Mouse (Mus musculus) heart, embryonic 16.5 days (tissue): ENCODE results near the gene Paqr8. TPM values are rescaled to one million over a fixed set of nuclear protein-coding genes. Genes with fewer than 3 reads are reported as not detected.
"Not testable (repeated sequence)": the region's sequence is repeated elsewhere in the genome, so short reads cannot be mapped to it uniquely, and the experiment has no call there.

Source experiments
- ATAC-seq: fragments of 200-750 bp; cut with Nextera tagmentation; replicated peaks from 2 replicates; pipeline ENCODE4 v1.8.0; 2017; ENCODE audit warnings: moderate number of reproducible peaks; ENCODE audit not compliant: insufficient read depth, low FRiP score; ENCODE audit errors: extremely low read depth
- H3K27ac ChIP-seq: fragments of 300-500 bp; sonication (generic); 2 replicates; pipeline ENCODE4 v1.5.1; 2014; ENCODE audit warnings: mild to moderate bottlenecking, low read length, control low read depth, moderate library complexity
- H3K27me3 ChIP-seq: fragments of 300-500 bp; sonication (generic); 2 replicates; pipeline ENCODE4 v1.6.1; 2014; ENCODE audit warnings: low read length, mixed read lengths; ENCODE audit not compliant: control insufficient read depth, insufficient read depth
- H3K36me3 ChIP-seq: fragments of 300-500 bp; sonication (generic); 2 replicates; pipeline ENCODE4 v1.6.1; 2014; ENCODE audit not compliant: control insufficient read depth, insufficient read depth
- H3K4me1 ChIP-seq: fragments of 300-500 bp; sonication (generic); 2 replicates; pipeline ENCODE4 v1.6.1; 2014; ENCODE audit warnings: low read length, mixed read lengths; ENCODE audit not compliant: control insufficient read depth, insufficient read depth
- H3K4me2 ChIP-seq: fragments of 300-500 bp; sonication (generic); 2 replicates; pipeline ENCODE4 v1.6.1; 2014; ENCODE audit warnings: low read depth, mild to moderate bottlenecking, control low read depth, low read length
- H3K4me3 ChIP-seq: fragments of 300-500 bp; sonication (generic); 2 replicates; pipeline ENCODE4 v1.5.1; 2014; ENCODE audit warnings: mild to moderate bottlenecking, control low read depth, low read length
- H3K9ac ChIP-seq: fragments of 300-500 bp; sonication (generic); 2 replicates; pipeline ENCODE4 v1.6.1; 2014; ENCODE audit warnings: low read length, control low read depth
- H3K9me3 ChIP-seq: fragments of 300-500 bp; sonication (generic); replicated peaks from 2 replicates; pipeline ENCODE4 v1.6.1; 2016; ENCODE audit warnings: low read length; ENCODE audit not compliant: control insufficient read depth
- WGBS: fragments of 180-500 bp; shearing (Covaris S2); extraction: QIAGEN DNeasy Blood & Tissue Kit; methylation state at CpG from one replicate; pipeline ENCODE4 v1.1.7; 2014; 5-methylcytosine and 5-hydroxymethylcytosine counted together
- polyA plus RNA-seq: library from polyadenylated mRNA; unstranded; fragments of >200 nt; fragmentation: Nextera tagmentation; extraction: Ambion mirVana; gene quantifications from 2 replicates; pipeline ENCODE4 v1.2.1, GENCODE M21; 2015

Gene Paqr8
- polyA plus RNA-seq, 1 experiment from 2014 or later: 2.0 TPM

DNA sequence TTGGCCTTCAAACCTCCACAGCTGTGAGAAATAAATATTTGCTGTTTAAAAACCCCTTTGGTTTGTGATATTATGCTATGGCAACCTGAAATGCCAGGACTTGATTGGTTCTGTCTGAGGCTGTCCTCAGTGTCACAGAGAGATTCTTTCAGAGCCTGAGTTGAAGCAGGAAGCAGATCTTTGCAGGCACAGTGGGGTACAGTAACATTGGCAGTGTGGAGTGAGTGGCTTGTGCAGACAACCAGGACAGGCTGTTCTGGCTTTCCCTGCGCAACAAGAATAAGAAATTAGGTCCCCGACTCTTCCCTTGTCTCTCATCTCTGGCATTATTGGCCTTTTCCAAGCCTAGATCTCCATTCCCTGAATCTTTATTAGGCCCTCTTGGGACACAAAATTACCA is 29.3 kb downstream of the Paqr8 start:
- H3K36me3 ChIP-seq: no peaks in the 10 kb centered on the region
- H3K9ac ChIP-seq: no peak overlapping the region
- no peaks in the 10 kb centered on the region for H3K9me3 ChIP-seq
- no peaks in the 10 kb centered on the region for H3K27me3 ChIP-seq
- H3K4me3 ChIP-seq: no peak overlapping the region
- no peak overlapping the region for H3K4me2 ChIP-seq
- ATAC-seq: no peak
- 89% methylated on average over 2 of the region's 2 CpGs for WGBS
- H3K27ac ChIP-seq: no peak overlapping the region
- H3K4me1 ChIP-seq: peaks cover 10% of the 10 kb centered on the region

DNA sequence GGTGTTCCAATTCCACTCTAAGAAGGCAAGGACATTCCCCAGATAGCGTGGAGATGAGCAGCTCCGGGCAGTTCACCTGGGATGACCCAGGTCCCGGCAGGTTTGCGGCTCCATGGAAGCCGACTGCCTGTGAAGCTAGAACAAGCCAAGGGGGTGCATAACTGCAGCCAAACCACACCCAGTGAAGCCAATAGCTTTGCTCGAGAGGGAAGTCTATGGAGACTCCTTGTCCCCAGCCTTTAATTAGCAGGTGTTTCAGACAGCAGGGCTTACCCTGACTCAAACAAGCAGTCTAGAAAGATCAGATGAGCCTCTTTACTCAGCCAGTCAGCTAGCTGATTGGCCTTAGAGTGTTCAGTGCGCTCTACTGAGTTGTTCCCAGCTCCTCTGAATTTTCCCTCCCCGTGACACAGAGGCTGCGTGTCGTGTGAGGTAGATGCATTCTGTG is 30.7 kb downstream of the Paqr8 start:
- Histone ChIP-seq H3K4me3 (no peak overlapping the region), H3K27ac (no peak overlapping the region), H3K9me3 (no peaks in the 10 kb centered on the region), H3K27me3 (no peaks in the 10 kb centered on the region), H3K36me3 (no peaks in the 10 kb centered on the region), H3K9ac (no peak overlapping the region), H3K4me2 (no peak overlapping the region), H3K4me1 (peaks cover 10% of the 10 kb centered on the region)
- 75% methylated on average over 10 of the region's 10 CpGs for WGBS
- no peak for ATAC-seq

DNA sequence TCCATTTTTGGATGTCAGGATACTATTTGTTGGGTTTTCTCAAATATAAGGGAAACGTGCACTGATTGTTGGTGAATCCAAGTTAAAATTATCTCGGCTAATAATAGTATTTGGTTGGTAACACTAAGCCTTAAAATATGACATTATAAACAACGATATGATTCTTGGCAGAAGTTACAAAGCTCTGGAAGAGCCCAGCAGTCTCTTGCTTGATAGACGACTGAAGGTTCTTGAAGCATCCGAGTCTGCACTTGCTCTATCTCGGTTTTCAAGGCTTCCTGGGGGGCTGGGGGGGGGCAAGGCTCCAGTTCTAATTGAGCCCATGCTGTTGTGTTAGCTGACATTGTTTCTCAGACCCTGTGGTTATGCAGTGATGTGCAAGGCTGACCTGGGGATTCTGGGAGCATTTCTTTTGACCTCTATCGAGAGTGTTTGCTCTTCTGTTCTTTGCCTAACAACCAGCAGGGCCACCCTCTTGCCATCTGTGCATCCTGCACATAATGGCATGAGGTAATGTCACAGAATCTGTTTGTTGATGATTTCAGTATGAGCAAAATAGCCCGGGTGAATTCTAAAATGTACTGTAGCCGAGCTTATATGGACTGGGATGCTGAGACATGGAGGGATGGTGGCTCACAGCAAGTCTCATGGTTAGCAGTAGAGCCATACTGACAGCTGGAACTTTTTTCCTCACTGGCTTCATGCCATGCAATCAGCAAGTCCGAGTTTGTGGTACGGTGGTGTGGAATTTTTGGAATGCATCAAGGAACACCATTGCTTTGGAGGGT is 32.4 kb downstream of the Paqr8 start:
- 0 out of 2 replicates have a peak overlapping the region, but pooled peaks have one; percentile 5 for H3K27ac ChIP-seq
- peaks cover 10% of the 10 kb centered on the region for H3K4me1 ChIP-seq
- H3K36me3 ChIP-seq: no peaks in the 10 kb centered on the region
- ATAC-seq: peak; percentile 14; the same call in 1 of the 2 replicates
- H3K9ac ChIP-seq: no peak overlapping the region
- no peak overlapping the region for H3K4me3 ChIP-seq
- H3K27me3 ChIP-seq: no peaks in the 10 kb centered on the region
- H3K9me3 ChIP-seq: no peaks in the 10 kb centered on the region
- 27% methylated on average over 11 of the region's 11 CpGs for WGBS
- H3K4me2 ChIP-seq: peak overlapping the region; percentile 33

DNA sequence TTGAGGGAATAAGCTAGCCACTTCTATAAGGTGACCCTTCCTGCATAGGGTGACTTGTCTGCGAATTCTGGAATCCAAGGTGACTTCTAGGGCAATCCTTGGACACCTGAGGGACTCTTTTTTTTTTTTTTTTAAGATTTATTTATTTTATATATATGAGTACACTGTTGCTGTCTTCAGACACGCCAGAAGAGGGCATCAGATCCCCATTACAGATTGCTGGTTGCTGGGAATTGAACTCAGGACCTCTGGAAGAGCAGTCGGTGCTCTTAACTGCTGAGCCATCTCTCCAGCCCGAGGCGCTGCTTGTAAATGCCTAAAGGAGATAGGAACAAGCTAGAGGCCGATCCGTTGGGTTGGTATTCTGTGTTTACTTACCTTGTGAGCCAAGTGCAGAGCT is 34.9 kb downstream of the Paqr8 start:
- not testable (repeated sequence) for H3K4me1 ChIP-seq, H3K4me2 ChIP-seq, H3K9me3 ChIP-seq, ATAC-seq, H3K9ac ChIP-seq, H3K4me3 ChIP-seq, H3K27ac ChIP-seq, H3K27me3 ChIP-seq, H3K36me3 ChIP-seq
- WGBS: 74% methylated on average over 7 of the region's 7 CpGs

DNA sequence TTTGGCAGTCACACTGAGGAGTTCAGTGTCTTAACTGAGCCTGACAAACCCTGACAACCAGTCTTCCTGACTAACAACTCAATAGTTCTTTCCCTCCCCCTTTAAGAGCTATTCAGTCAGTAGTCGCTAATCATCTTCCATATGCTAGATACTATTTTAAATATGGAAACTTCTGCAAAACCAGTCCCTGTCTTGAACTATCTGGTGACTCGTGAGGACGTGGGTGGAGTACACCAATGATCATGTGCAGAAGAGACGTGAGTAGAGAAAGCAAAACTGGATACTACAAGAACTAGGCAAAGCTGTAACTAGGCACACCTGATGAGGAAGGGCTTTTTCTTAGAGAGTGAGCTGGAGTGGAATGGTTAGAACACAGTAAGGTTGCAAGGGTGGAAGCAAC is 35.5 kb downstream of the Paqr8 start:
- H3K4me2 ChIP-seq: no peak overlapping the region
- ATAC-seq: no peak
- H3K9ac ChIP-seq: no peak overlapping the region
- no peaks in the 10 kb centered on the region for H3K27me3 ChIP-seq
- peaks cover 10% of the 10 kb centered on the region for H3K4me1 ChIP-seq
- no peak overlapping the region for H3K27ac ChIP-seq
- no peaks in the 10 kb centered on the region for H3K36me3 ChIP-seq
- WGBS: 86% methylated on average over 4 of the region's 4 CpGs
- H3K4me3 ChIP-seq: no peak overlapping the region
- H3K9me3 ChIP-seq: no peaks in the 10 kb centered on the region

DNA sequence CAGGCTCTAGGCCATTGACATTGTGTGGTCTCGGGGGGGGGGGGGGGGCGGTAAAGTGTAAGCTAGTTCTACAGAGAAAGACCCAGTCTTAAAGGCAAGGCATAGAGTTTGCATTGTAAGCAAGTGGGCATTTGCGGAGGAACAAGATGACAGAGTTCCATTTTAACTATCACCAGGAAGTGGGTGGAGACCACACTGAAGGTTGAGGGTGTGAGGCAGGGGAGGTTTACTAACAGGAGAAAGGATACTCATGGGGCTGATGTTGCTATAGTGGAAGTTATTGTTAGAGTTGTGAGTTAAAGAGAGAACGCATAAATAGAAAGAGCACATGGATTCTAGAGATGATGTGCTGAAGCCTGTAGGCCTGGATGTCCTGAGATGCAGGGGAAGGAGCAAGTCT is 36.0 kb downstream of the Paqr8 start:
- no peak overlapping the region for H3K4me2 ChIP-seq
- H3K9me3 ChIP-seq: no peaks in the 10 kb centered on the region
- no peak overlapping the region for H3K27ac ChIP-seq
- 85% methylated on average over 4 of the region's 4 CpGs for WGBS
- no peak overlapping the region for H3K9ac ChIP-seq
- no peak overlapping the region for H3K4me3 ChIP-seq
- H3K27me3 ChIP-seq: no peaks in the 10 kb centered on the region
- no peak for ATAC-seq
- H3K4me1 ChIP-seq: peaks cover 10% of the 10 kb centered on the region
- no peaks in the 10 kb centered on the region for H3K36me3 ChIP-seq

DNA sequence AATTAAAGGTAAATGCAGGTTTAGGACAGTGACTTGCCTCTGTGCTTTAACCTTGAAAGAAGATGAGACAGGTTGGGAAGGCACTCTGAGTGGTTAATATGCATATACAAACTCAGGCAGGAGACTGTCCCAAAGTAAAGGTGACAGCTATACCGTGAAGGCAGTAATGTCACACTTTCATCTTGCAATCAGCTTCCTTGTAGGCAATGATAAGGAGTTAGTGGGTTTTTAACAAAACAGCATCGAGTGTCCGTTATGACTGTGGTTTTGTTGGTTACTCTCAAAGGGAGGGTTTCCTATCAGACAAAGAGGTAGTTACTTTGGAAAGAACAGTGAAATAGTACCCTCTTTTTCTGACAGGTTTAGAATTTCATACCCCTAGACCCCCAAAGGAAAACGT is 38.1 kb downstream of the Paqr8 start:
- Histone ChIP-seq H3K4me2 (no peak overlapping the region), H3K9me3 (no peaks in the 10 kb centered on the region), H3K4me1 (no peaks in the 10 kb centered on the region), H3K27ac (no peak overlapping the region), H3K9ac (no peak overlapping the region), H3K27me3 (no peaks in the 10 kb centered on the region), H3K4me3 (no peak overlapping the region), H3K36me3 (no peaks in the 10 kb centered on the region)
- no peak for ATAC-seq
- 74% methylated on average over 4 of the region's 4 CpGs for WGBS

DNA sequence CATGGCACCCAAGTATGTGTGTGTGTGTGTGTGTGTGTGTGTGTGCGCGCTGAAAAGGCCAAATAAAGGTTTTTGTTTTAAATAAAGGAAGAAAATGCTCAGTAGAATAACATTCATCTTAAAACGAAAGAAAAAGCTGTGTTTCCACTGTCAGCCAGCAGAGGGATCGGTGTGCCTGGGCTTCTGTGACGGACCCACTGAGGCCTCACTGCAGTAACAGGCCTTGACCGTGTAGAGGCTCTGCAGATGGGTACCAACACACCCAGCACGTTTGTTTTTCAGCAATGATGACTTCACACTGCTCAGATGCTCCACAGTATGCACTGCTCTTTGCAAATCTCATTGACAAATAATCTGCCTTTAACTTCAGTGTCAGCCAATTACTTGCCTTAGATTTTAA is 43.1 kb downstream of the Paqr8 start:
- no peak overlapping the region for H3K4me2 ChIP-seq
- H3K9ac ChIP-seq: no peak overlapping the region
- no peaks in the 10 kb centered on the region for H3K27me3 ChIP-seq
- H3K9me3 ChIP-seq: no peaks in the 10 kb centered on the region
- H3K4me3 ChIP-seq: no peak overlapping the region
- WGBS: 24% methylated on average over 7 of the region's 7 CpGs
- no peaks in the 10 kb centered on the region for H3K36me3 ChIP-seq
- H3K4me1 ChIP-seq: 0 out of 2 replicates have a peak, but pooled peaks cover 5% of the 10 kb centered on the region
- H3K27ac ChIP-seq: no peak overlapping the region
- ATAC-seq: no peak

DNA sequence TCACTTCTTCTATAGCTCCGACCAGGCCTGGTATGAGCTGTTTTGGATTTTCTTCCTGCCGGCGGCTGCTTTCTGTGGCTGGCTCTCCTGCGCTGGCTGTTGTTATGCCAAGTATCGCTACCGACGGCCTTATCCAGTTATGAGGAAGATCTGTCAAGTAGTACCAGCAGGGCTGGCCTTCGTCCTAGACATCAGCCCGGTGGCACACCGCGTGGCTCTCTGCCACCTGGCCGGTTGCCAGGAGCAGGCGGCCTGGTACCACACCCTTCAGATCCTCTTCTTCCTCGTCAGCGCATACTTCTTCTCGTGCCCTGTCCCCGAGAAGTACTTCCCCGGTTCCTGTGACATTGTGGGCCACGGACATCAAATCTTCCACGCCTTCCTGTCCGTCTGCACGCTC is 44.7 kb downstream of the Paqr8 start:
- Histone ChIP-seq H3K4me3 (0 out of 2 replicates have a peak overlapping the region, but pooled peaks have one; percentile 8), H3K27me3 (no peaks in the 10 kb centered on the region), H3K9me3 (no peaks in the 10 kb centered on the region), H3K4me2 (peak overlapping the region; percentile 45), H3K36me3 (no peaks in the 10 kb centered on the region), H3K9ac (no peak overlapping the region), H3K4me1 (0 out of 2 replicates have a peak, but pooled peaks cover 5% of the 10 kb centered on the region), H3K27ac (0 out of 2 replicates have a peak overlapping the region, but pooled peaks have one; percentile 31)
- ATAC-seq: peak; percentile 86
- WGBS: 52% methylated on average over 22 of the region's 22 CpGs
